Mouse (Mus musculus): ENCODE results near the gene Chchd5.

Gene Chchd5

DNA sequence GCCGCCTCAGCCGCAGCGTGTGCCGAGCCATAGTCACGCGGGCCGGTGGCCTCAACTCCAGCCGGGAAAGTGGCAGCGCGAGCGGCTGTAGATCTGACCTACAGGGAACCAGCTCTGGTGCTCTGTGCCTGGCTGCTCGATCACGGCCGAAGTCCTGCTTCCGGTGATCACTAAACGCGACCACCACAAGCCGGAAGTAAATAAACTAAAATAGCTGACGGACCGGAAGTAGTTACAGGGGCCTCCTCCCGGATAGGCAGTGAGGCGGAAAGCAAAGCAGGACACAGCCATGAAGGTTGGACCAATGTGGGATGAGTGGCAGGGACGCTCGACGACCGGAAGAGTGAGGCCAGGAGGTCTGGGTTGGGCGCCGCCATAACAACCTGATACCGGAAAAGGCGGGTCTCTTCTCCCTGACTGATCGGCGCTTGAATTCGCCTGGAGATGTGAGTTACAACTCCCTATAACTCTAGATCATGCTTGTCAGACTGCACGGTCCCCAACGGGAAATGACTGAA, at the start of gene Chchd5:
Chchd5 (plus strand) TSS at position 289 of the 518 bp plus-strand sequence.
- DNase-seq (ENCODE audit: low spot score) = peak; percentile 98

DNA sequence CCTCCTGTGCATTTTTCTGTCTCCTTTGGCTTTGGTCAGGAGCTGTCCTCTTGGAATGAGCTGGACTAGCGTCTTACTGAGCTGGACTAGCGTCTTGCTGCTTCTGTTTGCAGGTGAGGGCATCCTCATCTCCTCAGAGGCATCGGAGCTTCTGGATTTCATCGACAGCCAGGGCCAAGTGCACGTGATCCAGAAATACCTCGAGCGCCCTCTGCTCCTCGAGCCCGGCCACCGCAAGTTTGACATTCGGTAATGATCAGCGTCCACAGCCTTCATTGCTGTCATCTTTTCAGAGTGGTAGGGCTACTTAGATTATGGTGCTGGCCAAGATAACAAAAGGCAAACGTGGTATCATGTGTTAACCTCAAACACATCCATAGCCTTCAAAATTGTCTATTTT, 48.4 kb upstream of the Chchd5 start:
- DNase-seq (ENCODE audit: low spot score) = no peak

DNA sequence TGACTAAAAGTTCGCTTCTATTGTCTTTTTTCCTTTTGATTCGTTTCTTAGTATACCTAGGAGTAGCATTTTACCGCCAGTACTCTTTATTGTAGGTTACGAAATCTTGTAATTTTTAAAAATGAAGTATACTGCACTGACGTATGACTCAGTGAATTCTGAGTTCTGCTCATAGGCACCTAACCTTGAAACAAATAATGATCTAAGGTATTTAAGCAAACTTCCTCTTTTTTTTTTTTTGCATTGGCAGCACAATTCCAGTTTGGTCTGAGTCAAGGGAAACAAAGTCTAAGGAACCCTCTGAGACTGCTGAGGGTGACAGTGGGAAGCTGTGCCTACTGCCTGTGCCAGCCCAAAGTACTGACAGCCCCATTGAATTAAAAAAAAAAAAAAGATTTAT, 46.0 kb upstream of the Chchd5 start:
- no peak for DNase-seq (ENCODE audit: low spot score)

DNA sequence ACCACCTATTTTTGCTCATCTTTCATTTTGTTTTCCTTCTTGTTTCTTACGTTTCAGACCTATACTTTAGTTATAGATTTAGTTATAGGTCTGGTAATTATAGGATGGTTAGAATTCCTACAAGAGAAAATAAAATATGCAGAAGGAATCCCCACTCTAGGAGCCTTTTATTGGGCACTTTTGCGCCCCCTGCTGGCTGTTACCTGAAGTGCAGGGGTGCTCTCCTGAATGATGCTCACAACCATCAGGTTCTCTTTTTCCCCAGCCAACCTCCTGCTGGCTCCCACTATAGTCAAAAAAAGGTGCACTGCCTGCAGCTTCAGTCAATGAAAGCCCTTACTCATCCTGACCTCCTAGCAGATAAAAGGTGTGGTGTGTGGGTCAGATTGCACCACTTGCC, 44.5 kb upstream of the Chchd5 start:
- peak; percentile 38 for DNase-seq (ENCODE audit: low spot score)

DNA sequence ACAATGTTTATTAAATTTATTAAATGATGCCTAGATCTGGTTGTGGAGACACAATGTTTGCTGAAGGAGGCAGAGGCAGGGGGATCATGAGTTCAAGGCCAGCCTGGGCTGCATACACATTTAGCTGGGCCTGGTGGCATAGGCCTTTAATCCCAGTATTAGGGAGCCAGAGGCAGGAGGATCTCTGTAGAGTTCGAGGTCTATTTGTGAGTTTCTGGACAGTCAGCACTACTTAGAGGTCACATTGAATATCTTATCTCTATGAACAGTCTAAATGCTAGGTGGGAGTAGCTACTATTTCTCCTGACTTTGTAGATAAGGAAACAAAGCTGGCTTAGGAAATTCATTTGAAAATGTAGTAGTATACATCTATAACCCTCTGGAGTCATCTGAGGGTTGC, 42.0 kb upstream of the Chchd5 start:
- no peak for DNase-seq (ENCODE audit: low spot score)

DNA sequence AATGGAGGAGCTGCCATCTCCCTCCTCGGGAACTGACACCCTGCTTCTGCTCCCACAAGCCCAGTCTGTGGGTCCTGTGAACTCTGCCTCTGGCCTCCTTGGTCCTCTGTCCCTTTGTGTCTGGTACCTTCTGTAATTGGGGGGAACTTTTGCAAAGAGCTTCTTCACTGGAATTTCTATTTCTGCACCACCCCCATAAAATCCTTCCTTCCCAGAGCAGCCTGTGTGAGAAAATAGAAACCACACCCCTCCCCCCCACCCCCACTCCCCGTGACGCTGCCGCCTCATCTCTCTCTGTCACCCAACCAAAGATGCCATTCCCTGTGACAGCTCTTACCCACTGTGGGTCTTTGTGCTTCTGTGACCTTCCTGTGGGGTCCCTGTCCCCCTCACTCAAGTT, 39.1 kb upstream of the Chchd5 start:
- no peak for DNase-seq (ENCODE audit: low spot score)

DNA sequence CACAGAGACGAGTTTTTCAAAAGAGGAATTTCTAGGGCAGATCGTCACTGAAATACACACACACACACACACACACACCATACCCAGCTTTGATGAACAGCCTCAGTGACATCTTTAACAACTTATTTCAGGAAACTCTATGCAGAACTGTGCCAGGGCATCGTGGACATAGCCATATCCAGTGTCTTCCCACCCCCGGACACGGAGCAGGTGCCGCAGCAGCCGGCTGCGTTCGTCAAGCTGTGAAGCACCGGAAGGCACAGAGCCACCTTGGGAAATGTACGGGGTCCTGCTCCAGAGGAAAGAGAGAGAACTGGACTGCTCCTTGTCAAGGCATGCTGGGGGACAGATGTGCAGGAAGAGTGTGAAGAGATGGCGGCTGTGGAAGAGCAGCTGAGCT, 36.7 kb upstream of the Chchd5 start:
- DNase-seq (ENCODE audit: low spot score) = no peak

DNA sequence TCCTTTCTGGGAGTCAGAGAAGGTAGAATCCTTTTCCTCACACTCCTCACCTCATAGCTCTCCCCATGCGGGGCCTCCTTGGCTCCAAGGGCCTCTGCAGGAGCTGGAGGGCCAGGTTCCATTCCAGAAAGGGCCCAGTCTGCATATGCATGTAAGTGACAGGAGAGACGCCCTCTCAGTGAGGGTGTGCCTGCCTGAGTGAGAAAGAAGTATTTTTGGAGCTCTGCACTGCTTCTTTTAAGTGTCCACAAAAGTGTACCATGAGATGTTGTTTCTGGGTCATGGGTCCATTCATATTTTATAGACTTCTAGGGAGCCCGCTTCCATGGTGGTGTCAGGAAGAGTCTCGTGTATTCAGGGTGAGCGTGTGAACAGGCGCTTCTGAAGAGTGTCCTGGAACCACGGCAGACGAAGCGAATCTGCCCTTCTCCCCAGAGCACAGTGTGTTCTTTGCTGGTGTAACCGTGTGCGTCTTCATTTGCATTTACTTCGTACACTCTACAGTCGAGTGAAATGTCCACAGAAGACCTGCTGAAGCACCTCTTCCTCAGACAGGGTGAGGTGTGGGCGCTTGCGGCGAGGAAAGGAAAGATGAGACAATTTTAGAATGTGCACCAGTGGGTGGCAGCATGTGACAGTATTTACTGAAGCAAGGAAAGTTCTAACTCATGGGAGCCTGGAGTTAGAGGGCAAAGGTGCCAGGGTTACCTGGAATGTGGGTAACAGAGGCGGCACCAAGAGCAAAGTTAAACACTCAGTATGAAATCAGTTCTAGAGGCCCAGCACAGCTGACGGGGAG, 35.4 kb upstream of the Chchd5 start:
- no peak for DNase-seq (ENCODE audit: low spot score)

DNA sequence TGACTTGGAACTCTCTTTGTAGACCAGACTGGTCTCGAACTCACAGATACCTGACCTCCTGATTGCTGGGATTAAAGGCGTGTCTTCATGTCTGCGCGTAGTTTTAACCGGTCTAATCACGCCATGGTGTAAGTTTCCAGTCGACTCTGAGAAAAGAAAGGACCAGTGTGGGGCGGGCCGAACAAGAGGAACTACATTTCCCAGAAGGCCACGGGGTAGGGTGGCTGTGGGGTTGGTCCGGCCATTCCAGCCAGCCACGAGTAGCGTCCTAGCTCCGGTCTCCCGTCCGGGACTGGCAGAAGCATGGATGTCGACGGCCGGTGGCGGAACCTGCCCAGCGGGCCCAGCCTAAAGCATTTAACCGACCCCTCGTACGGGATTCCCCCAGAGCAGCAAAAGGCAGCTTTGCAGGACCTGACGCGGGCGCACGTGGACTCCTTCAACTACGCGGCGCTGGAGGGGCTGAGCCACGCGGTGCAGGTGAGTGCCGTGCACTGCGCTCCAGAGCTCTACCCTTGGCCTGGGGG, 28.7 kb upstream of the Chchd5 start, which contains the start of gene Polr1b:
Polr1b (plus strand) TSS at position 212 of the 527 bp plus-strand sequence.
- DNase-seq (ENCODE audit: low spot score) = peak; percentile 97

DNA sequence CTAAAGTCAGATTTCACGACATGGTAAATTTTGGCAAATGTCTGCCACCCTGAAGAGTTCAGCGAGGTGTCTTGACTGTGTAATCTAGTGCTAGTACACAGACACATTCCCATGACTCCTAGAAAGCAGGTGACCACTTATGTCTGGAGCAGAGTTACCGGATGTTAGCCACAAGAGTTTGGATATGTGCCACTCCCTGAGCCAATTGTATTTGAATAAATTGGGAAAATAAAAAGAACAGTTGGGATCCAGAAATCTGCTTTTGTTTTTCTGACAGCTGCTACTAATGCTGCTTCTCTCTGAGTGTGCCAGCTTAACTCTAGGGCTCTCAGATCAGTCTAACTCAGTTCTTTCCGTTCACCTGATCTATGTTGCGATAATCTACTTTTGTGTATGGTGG, 16.6 kb upstream of the Chchd5 start:
- DNase-seq (ENCODE audit: low spot score) = no peak

DNA sequence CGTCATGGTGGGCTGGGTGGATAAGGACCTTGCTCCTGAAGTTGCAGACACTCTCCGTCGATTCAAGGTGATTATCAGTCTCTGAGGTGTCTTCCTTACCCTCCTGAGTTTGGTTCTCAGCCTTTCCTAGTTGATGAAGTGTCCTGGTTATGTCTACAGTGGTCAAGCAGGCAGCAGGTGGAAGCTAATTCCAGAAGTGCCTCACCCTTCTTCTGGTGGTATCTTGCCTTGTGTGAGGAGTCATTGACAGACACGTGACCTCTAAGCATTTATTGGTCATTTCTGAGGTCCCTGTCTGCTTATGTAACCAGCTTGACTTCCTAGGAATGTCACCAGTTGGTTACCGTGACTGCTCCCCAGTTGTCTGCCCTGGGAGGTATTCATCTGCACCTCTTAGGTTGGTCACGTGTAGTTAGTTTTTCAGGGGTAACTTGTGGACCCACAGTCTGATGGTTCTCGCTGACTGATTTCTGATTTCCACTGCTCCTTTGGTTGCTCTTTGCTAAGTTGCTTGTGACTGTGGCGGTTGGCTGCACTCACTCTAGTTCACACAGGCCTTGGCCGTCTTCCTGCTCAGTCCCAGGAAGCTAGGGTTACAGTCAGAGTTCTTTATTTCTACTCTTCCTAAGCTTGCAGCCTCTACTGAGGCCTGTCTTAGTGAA, 13.7 kb upstream of the Chchd5 start:
- no peak for DNase-seq (ENCODE audit: low spot score)

DNA sequence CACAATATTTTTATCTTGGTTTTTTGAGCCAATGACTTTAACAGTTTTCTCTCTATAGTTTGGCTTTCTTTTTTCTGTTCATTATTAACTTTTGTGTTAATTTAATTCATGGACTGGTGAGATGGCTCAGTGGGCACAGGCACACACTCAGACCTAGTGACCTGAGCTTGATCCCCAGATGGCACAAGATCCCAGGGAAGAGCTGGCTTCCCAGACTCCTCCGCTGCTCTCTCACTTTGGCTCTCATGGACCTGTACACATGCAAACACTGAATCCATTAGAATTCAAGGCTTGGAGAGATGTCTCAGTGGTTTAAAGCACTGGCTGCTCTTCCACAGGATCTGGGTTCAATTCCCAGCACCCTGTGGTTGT, 13.1 kb upstream of the Chchd5 start:
- no peak for DNase-seq (ENCODE audit: low spot score)

DNA sequence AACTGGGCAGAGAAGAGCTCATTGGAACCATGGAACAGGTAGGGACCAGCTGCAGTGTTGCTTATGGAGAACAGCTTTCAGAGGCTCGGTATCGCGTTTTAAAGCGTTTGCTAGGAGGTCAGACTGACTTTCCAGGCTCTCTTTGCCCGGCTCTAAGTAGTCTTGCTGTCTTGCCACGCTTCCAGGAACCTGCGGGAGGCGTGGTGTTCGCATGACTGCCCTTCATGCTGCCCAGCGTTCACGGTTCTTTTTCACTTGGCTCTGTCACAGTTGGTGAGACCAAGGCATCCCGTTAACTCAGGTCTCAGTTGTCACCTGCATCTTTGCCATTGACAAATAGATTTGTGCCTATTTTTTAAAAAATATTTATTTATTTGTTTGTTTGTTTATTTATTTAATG, 11.4 kb upstream of the Chchd5 start:
- DNase-seq (ENCODE audit: low spot score) = no peak

DNA sequence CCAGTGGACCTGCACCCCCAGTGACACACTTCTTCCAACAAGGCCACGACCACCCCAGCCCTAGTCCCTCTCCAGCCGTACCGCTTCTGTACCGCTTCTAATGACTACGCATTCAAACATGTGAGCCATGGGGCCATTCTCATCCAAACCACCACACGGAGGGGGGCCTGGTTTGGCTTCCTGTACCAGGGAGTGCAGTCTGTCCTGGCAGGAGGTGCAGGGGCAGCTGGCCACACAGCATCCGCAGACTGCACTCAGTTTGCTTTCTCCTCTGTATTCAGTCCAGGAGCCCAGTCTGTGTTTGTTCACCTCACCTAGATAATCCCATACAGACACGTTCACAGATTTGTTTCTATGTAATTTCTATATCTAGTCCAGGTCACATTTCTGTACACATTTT, 7.5 kb upstream of the Chchd5 start:
- DNase-seq (ENCODE audit: low spot score) = no peak

DNA sequence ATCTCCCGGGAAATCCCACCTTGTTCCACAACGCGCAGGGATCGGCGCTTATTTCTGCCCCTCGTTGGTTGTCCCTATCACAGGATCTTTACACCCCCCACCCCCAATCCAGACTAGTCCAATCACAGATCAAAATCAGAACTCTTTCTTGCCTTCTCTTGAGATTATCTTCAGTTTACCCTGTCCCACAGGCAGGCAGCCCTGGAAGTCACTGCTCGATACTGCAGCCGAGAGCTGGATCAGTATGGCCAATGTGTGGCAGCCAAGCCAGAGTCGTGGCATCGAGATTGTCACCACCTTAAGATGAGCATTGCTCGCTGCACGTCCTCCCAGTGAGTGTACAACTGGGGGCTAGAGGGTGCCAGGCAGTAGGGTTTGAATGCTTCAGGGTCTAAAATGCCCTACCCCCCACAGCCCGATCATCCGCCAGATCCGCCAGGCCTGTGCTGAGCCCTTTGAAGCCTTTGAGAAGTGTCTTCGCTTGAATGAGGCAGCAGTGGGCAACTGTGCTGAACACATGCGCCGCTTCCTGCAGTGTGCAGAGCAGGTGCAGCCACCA, 566 bp downstream of the Chchd5 start:
- peak; percentile 45 for DNase-seq (ENCODE audit: low spot score)

DNA sequence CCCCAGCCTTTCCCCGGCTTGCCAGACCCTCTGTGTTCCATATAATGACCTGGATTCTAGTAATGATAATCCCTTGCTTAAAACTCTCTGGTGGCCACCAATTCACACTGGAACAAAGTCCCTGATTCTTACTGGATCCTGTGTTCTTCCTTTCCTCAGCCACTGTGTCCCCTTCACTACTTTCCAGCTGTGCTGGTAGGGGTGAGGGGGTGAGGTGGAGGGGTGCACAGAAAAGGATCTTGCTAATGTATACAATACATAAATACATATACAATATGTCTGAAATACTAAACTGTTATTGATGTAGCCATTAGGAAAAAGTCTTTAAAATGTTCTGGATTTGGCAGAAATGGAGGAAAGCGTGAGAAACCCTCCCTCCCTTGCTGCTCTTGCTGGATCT, 1.3 kb downstream of the Chchd5 start:
- no peak for DNase-seq (ENCODE audit: low spot score)

DNA sequence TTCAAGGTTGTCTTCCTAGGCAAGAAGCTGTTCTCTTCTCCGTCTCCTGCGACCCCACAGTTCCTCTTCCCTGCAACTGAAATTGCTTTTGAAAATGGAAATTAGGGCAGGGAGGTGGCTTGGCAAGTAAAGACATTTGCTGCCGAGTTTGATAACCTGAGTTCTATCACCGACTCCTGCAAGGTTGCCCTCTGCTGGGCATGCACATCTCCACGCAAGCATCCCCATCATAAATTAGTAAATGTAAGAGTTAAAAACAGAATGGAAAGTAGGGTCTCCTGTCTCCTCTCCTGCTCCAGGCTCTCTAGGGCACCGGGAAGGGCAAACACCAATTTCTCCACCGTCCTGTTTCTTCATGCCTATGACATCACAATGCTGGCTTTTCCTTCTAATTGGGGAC, 2.7 kb downstream of the Chchd5 start:
- no peak for DNase-seq (ENCODE audit: low spot score)

DNA sequence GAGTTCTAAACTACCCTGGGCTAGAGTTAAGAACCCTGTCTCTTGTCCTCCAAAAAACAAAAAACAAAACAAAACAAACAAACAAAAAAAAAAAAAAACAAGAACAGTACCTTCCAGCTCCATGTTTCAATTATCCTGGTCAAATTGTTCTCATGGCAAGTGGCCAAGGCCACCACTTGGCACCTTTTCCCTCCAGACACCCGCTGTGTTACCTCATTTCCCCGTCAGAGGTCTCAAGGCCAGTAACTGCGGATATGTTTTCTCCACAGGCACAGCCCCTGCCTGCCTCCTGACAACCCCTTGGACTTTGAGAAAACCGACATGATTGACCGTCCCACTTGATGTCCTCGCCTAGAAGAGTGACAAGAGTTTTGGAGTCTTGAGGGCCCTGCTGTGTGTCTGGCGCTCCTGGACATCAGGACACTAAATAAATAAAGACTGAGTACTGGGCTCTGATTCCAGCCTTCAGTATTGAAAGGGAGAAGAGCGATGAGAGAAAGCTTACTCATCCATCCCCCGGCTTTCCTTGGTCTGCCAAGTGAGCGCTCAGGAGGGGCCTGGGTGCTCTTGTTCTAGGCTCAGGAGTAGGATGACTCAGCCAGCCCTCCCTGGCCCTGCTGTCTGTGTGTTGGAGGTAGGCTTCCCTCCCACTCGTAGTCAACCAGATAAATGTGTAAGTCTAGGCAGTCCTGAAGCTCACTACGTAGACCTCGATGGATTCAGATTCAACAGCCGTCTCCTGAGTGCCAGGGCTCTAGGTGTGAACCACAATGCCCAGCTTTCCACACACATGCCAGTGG, 3.7 kb downstream of the Chchd5 start:
- DNase-seq (ENCODE audit: low spot score) = no peak

DNA sequence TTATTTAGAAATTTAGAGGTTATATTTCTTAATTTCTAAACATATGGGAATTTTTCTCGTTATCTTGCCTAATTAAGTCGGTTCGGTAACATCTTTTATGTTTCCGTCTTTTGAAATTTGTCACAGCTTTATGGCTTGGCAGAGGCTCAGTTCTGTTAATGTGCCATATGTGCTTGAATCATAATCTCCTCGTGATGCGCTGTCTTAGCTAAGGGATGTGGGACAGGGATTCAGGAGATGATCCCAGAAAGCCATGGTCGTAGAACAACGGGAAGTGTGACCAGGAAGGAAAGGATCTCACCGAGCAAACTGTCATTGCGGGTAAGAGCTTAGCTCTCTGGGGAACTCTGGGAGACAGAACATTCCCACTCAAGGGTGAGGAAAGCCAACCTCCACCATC, 10.4 kb downstream of the Chchd5 start:
- no peak for DNase-seq (ENCODE audit: low spot score)

DNA sequence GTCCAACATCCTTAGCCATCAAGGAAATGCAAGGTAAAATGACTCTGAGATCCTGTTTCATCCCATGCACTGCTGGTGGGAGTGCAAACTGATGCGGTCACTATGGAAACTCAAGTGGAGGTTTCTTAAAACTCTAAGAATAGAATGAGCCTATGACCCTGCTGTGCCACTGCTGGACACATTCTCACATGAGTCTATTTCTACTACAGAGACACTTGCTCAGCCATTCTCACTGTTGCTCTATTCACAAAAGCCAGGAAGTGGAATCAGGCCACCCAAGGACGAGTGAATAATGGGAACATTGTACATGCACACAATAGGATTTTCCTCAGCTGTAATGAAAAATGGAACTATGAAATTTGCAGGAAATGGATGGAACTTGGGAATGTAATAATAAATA, 19.3 kb downstream of the Chchd5 start:
- peak; percentile 17 for DNase-seq (ENCODE audit: low spot score)

DNA sequence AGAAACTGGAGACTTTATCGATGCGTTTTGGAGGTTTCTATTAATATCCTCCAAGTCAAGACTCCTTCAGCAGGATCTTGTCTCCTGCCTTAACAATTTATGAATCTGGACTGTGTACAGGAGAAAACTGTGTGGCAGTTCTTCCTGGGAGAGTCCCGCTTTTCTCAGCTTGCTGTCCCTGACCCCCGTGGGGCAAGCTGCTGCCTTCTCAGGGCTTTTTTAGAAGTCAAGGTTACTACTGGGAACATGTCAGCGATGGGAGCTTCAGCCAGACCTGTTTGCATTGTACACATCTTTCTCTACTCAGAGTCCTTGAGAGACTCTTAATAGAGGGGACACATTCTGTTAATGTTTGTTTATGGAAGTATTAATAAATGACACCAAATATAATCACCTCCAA, 20.9 kb downstream of the Chchd5 start:
- DNase-seq (ENCODE audit: low spot score) = no peak

DNA sequence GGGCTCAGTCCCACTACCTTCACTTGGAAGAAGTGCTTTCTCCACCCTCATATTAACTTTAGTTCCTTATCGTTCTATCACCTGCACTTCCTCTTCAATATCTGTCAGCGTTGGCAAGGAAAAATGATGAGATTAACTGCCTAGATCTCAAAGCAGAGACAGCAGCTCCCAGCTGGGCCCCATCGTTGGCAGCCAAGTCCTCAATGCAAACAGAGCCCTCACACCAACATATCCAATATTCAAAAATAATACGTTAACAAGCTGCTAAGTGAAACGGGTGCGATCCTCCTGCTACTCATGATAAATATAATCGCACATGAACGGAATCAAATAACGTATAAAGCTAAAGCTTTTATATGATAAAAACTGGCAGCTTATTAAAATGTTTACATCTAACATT, 21.6 kb downstream of the Chchd5 start:
- no peak for DNase-seq (ENCODE audit: low spot score)

Measured in embryo, embryonic 10 days (tissue).